Mouse (Mus musculus): ENCODE results near the gene Hormad1.

- no peak for TF ChIP-seq CTCF (IDR thresholded peaks at IDR 0.05; ENCODE audit: low read depth, low read length)
- no peak for TF ChIP-seq POLR2A (IDR thresholded peaks at IDR 0.05; ENCODE audit: extremely low read depth, insufficient read depth, low read length)
Observed at GRCm38 (mm10) chr3:95609195-95609594, 49.7 kb downstream of the Hormad1 start.

Data from liver, adult 2 months (tissue).